Mouse (Mus musculus): ENCODE results near the gene Gins2.
A peak's percentile ranks its signal among the peaks of the same experiment; 100 is the strongest.

Gene Gins2

GRCm38 (mm10) chr8:120588908-120589771 is at the start of gene Gins2:
TSS of gene Gins2 (minus strand) at chr8:120589304.
- peak; percentile 97 for DNase-seq (ENCODE audit: low read depth)

- DNase-seq (ENCODE audit: low read depth): peak; percentile 39
Observed at GRCm38 (mm10) chr8:120634329-120634839, 45.3 kb upstream of the Gins2 start.

- DNase-seq (ENCODE audit: low read depth): no peak
Observed at GRCm38 (mm10) chr8:120633665-120634271, 44.7 kb upstream of the Gins2 start.

- no peak for DNase-seq (ENCODE audit: low read depth)
Observed at GRCm38 (mm10) chr8:120632969-120633664, 44.0 kb upstream of the Gins2 start.

- no peak for DNase-seq (ENCODE audit: low read depth)
Observed at GRCm38 (mm10) chr8:120631441-120632375, 42.6 kb upstream of the Gins2 start.

- DNase-seq (ENCODE audit: low read depth): no peak
Observed at GRCm38 (mm10) chr8:120630848-120631247, 41.7 kb upstream of the Gins2 start.

GRCm38 (mm10) chr8:120630031-120630430 is 40.9 kb upstream of the Gins2 start:
- no peak for DNase-seq (ENCODE audit: low read depth)

GRCm38 (mm10) chr8:120627298-120627697 is 38.2 kb upstream of the Gins2 start:
- no peak for DNase-seq (ENCODE audit: low read depth)

GRCm38 (mm10) chr8:120626461-120626860 is 37.4 kb upstream of the Gins2 start:
- no peak for DNase-seq (ENCODE audit: low read depth)

GRCm38 (mm10) chr8:120623608-120624007 is 34.5 kb upstream of the Gins2 start:
- DNase-seq (ENCODE audit: low read depth): no peak

- DNase-seq (ENCODE audit: low read depth): no peak
Observed at GRCm38 (mm10) chr8:120622161-120622560, 33.1 kb upstream of the Gins2 start.

- DNase-seq (ENCODE audit: low read depth): no peak
Observed at GRCm38 (mm10) chr8:120620441-120620840, 31.3 kb upstream of the Gins2 start.

GRCm38 (mm10) chr8:120619235-120620180 is 30.4 kb upstream of the Gins2 start:
- no peak for DNase-seq (ENCODE audit: low read depth)

- peak; percentile 74 for DNase-seq (ENCODE audit: low read depth)
Observed at GRCm38 (mm10) chr8:120618110-120618509, 29.0 kb upstream of the Gins2 start.

GRCm38 (mm10) chr8:120616663-120617626 is 27.8 kb upstream of the Gins2 start:
- no peak for DNase-seq (ENCODE audit: low read depth)

- no peak for DNase-seq (ENCODE audit: low read depth)
Observed at GRCm38 (mm10) chr8:120614491-120614890, 25.4 kb upstream of the Gins2 start.

- no peak for DNase-seq (ENCODE audit: low read depth)
Observed at GRCm38 (mm10) chr8:120610824-120611223, 21.7 kb upstream of the Gins2 start.

- peak; percentile 63 for DNase-seq (ENCODE audit: low read depth)
Observed at GRCm38 (mm10) chr8:120607885-120608284, 18.8 kb upstream of the Gins2 start.

- no peak for DNase-seq (ENCODE audit: low read depth)
Observed at GRCm38 (mm10) chr8:120607460-120607859, 18.4 kb upstream of the Gins2 start.
